Mouse (Mus musculus) spleen, adult 2 months (tissue): ENCODE results near the gene Gm11985.

Experiments
- CTCF ChIP-seq: fragments of 200-500 bp; IDR thresholded peaks from 2 replicates; pipeline ENCODE4 v1.5.1; 2011; ENCODE audit warnings: mild to moderate bottlenecking, inconsistent platforms; ENCODE audit not compliant: insufficient read depth, insufficient read length, insufficient replicate concordance; ENCODE audit errors: extremely low read depth
- POLR2A ChIP-seq: fragments of 200-500 bp; IDR thresholded peaks from 2 replicates; pipeline ENCODE4 v1.6.1; 2011; ENCODE audit warnings: low read depth, low read length, inconsistent platforms

- no peak for TF ChIP-seq CTCF
- no peak for TF ChIP-seq POLR2A
These were observed 9.6 kb downstream of the Gm11985 start for GRCm38 (mm10) chr11:7178724-7179123.
